Mouse (Mus musculus): ENCODE measurements around the gene Apopt1. TPM values are rescaled to one million over a fixed set of nuclear protein-coding genes. Genes with fewer than 3 reads are reported as not detected.

The Apopt1 gene
- polyA plus RNA-seq, 1 experiment from 2014 or later: 50.8 TPM

DNA sequence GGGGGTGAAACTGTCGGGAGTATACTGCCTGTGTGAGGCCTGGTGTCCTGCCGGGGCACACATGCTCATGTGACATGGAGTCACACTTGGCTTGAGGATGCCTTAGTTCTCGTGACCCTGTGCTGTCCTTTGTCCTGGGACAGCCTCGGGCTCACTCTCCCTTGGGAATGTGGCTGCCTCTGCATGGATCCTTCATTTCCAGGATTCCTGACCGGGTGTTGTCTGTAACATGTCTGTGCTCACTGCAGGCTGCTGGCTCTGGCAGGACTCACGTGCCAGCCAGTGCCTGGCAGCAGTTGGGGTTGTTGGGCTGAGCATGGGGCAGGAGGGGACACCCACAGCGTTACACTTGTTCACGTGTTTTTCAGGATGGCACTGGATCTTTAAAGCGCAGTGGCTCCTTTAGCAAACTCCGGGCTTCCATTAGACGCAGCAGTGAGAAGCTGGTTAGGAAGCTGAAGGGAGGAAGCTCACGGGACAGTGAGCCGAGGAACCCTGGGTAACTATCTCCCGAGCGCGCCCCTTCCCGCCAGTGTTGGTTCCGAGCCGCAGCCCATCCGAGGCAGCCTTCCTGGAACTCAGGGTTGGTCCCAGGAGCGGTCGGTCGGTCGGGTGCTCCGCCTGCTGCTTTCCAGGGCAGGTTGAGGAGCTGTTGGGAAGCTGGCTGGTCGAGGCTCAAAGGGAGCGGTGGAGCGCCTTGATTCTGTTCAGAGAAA is 82.3 kb downstream of the Apopt1 start:
- peaks cover 3% of the 10 kb centered on the region; the same call in 1 of the 2 replicates for H3K4me1 ChIP-seq (ENCODE audit: control insufficient read depth, insufficient read depth, low read length)
- H3K4me2 ChIP-seq (ENCODE audit: low read length): no peak overlapping the region
- no peak overlapping the region for H3K9ac ChIP-seq (ENCODE audit: low read length)
- ATAC-seq: no peak
- H3K9me3 ChIP-seq (replicated peaks; ENCODE audit: control insufficient read depth, low read length): no peaks in the 10 kb centered on the region
- no peak overlapping the region for H3K4me3 ChIP-seq (ENCODE audit: low read depth, low read length)
- 89% methylated on average over 28 of the region's 28 CpGs for WGBS
- H3K27me3 ChIP-seq (replicated peaks; ENCODE audit: control insufficient read depth, insufficient read depth, low read length): no peaks in the 10 kb centered on the region
- peaks cover 90% of the 10 kb centered on the region for H3K36me3 ChIP-seq (ENCODE audit: control insufficient read depth, insufficient read depth, low read length)
- DNase-seq (ENCODE audit: low spot score): no peak
- H3K27ac ChIP-seq (ENCODE audit: low read depth, low read length): no peak overlapping the region

DNA sequence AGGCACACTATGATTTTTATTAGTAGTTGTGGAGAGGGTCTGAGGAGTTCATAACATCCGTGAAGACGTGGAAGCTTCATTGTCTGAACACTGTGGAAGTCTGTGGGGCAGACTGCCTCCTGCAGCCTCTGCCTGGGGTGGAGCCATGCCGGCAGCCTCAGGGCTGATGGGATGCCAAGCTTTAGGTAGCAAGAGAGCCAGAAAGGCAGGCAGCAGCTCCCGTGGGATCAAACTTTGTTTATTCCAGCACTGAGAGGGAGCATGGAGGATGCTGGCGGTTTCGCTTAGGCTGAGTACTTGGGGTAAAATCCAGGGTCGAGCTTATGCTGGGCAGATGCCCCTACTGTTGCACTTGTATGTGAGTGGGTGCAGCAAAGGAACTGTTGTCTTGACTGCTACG is 84.2 kb downstream of the Apopt1 start:
- DNase-seq (ENCODE audit: low spot score) (no peak), ATAC-seq (no peak)
- no peak overlapping the region for H3K4me3 ChIP-seq (ENCODE audit: low read depth, low read length)
- H3K27ac ChIP-seq (ENCODE audit: low read depth, low read length): no peak overlapping the region
- H3K36me3 ChIP-seq (ENCODE audit: control insufficient read depth, insufficient read depth, low read length): peaks cover 87% of the 10 kb centered on the region
- H3K9ac ChIP-seq (ENCODE audit: low read length): no peak overlapping the region
- no peaks in the 10 kb centered on the region for H3K4me1 ChIP-seq (ENCODE audit: control insufficient read depth, insufficient read depth, low read length)
- no peaks in the 10 kb centered on the region for H3K27me3 ChIP-seq (replicated peaks; ENCODE audit: control insufficient read depth, insufficient read depth, low read length)
- no peak overlapping the region for H3K4me2 ChIP-seq (ENCODE audit: low read length)
- no peaks in the 10 kb centered on the region for H3K9me3 ChIP-seq (replicated peaks; ENCODE audit: control insufficient read depth, low read length)
- WGBS: 85% methylated on average over 8 of the region's 8 CpGs

DNA sequence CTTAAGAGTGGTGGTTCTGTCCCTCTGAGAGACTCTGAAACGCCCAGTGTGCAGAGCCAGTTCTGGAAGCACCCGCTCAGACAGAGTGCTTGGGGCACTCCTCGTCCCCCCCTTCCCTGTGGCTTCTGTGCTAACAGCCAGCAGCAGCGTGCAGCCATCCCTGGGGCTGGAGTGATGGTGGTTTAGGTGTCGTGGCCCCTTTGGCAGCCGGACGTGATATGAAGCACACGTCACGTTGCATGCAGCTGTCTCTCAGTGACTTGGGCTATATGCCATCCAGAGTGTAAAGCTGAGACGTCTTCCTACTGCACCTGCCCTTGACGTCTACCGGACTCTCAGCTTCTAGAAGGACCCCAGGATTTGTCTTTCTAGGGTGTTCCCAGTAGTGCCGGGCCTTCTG is 85.4 kb downstream of the Apopt1 start:
- ATAC-seq (no peak), DNase-seq (ENCODE audit: low spot score) (no peak)
- H3K4me3 ChIP-seq (ENCODE audit: low read depth, low read length): no peak overlapping the region
- no peaks in the 10 kb centered on the region for H3K4me1 ChIP-seq (ENCODE audit: control insufficient read depth, insufficient read depth, low read length)
- H3K9me3 ChIP-seq (replicated peaks; ENCODE audit: control insufficient read depth, low read length): no peaks in the 10 kb centered on the region
- no peak overlapping the region for H3K9ac ChIP-seq (ENCODE audit: low read length)
- H3K4me2 ChIP-seq (ENCODE audit: low read length): no peak overlapping the region
- H3K27me3 ChIP-seq (replicated peaks; ENCODE audit: control insufficient read depth, insufficient read depth, low read length): no peaks in the 10 kb centered on the region
- no peak overlapping the region for H3K27ac ChIP-seq (ENCODE audit: low read depth, low read length)
- 94% methylated on average over 13 of the region's 13 CpGs for whole genome bisulfite sequencing
- H3K36me3 ChIP-seq (ENCODE audit: control insufficient read depth, insufficient read depth, low read length): peaks cover 87% of the 10 kb centered on the region

DNA sequence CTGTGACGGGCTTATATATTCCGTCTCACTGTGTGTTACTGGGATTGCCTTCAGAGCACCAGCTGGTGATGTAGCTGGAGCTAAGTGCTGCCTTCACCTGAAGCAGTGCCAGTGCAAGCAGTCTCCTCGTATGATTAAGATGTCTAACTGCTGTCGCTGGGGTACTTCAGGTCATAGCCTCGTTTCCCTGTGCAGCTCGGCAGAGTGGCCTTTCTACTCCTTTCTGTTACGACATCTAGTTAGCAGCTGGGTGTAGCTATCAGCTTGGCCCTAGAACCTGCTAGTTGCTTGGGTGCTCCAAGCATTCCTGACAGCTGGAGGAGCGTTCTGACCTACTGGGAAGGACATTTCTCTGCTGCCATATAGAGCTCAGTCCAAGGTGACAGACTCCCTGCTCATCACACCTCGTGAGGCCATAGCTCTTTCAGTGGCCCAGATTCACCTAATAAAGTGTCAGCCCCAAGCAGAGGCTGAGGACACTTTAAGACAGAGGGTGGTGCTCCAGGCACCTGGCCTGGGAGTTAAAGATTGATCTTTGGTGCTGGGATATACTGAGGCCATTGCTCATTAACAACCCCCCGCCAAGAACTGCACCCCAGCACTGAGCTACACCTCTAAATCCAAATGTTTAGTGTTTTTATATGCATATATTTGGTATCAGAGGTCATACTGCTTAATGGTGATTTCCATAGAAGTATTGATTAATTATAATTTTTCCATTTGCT is 87.6 kb downstream of the Apopt1 start:
- no peak overlapping the region for H3K4me3 ChIP-seq (ENCODE audit: low read depth, low read length)
- no peak overlapping the region for H3K4me2 ChIP-seq (ENCODE audit: low read length)
- H3K36me3 ChIP-seq (ENCODE audit: control insufficient read depth, insufficient read depth, low read length): peaks cover 85% of the 10 kb centered on the region
- no peak overlapping the region for H3K9ac ChIP-seq (ENCODE audit: low read length)
- WGBS: 89% methylated on average over 10 of the region's 10 CpGs
- no peak overlapping the region for H3K27ac ChIP-seq (ENCODE audit: low read depth, low read length)
- no peaks in the 10 kb centered on the region for H3K27me3 ChIP-seq (replicated peaks; ENCODE audit: control insufficient read depth, insufficient read depth, low read length)
- DNase-seq (ENCODE audit: low spot score) (no peak), ATAC-seq (no peak)
- H3K9me3 ChIP-seq (replicated peaks; ENCODE audit: control insufficient read depth, low read length): no peaks in the 10 kb centered on the region
- no peaks in the 10 kb centered on the region for H3K4me1 ChIP-seq (ENCODE audit: control insufficient read depth, insufficient read depth, low read length)

DNA sequence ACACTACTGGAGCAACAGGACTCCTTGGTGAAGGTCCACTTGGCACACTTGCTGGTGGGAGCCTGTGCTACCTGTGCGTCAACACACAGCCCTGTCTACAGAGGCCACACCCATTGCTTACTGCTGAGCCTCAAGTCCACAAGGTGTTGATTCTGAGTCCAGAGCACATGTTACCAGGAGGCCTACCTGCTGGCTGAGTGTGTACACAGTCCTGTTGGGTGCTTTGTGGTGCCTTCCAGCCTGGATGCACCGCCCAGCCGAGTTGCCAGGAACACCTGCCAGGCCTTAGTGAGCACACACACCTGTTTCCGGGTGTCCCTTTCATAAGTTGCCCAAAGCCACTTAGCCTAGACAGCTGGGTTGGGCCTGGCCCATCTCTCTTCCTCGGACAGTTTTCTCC is 90.5 kb downstream of the Apopt1 start:
- DNase-seq (ENCODE audit: low spot score) (no peak), ATAC-seq (no peak)
- Histone ChIP-seq H3K4me2 (ENCODE audit: low read length) (no peak overlapping the region), H3K27me3 (replicated peaks; ENCODE audit: control insufficient read depth, insufficient read depth, low read length) (no peaks in the 10 kb centered on the region), H3K9ac (ENCODE audit: low read length) (no peak overlapping the region), H3K36me3 (ENCODE audit: control insufficient read depth, insufficient read depth, low read length) (peaks cover 87% of the 10 kb centered on the region), H3K27ac (ENCODE audit: low read depth, low read length) (no peak overlapping the region), H3K4me3 (ENCODE audit: low read depth, low read length) (no peak overlapping the region), H3K9me3 (replicated peaks; ENCODE audit: control insufficient read depth, low read length) (no peaks in the 10 kb centered on the region), H3K4me1 (ENCODE audit: control insufficient read depth, insufficient read depth, low read length) (no peaks in the 10 kb centered on the region)
- WGBS: 87% methylated on average over 5 of the region's 5 CpGs

Other genes starting within 250 kb of the Apopt1 start
- gene Gm266, start 227.4 kb upstream of the Apopt1 start, polyA plus RNA-seq (2014; fragmentation: Nextera tagmentation; extraction: Ambion mirVana): 0.84 and 0.99 TPM in 2 replicates
- gene Eif5, start 175.2 kb upstream of the Apopt1 start, polyA plus RNA-seq (2014; fragmentation: Nextera tagmentation; extraction: Ambion mirVana): 452 and 491 TPM in 2 replicates
- gene Mark3, start 138.7 kb upstream of the Apopt1 start, polyA plus RNA-seq (2014; fragmentation: Nextera tagmentation; extraction: Ambion mirVana): 56.3 and 58.4 TPM in 2 replicates
- 1,532 and 1,552 TPM in 2 replicates for gene Ckb, start 40.9 kb upstream of the Apopt1 start, polyA plus RNA-seq (2014; fragmentation: Nextera tagmentation; extraction: Ambion mirVana)
- 5.8 and 7.8 TPM in 2 replicates for gene Trmt61a, start 35.2 kb upstream of the Apopt1 start, polyA plus RNA-seq (2014; fragmentation: Nextera tagmentation; extraction: Ambion mirVana)
- gene Bag5, start within 50 bp of the Apopt1 start, polyA plus RNA-seq (2014; fragmentation: Nextera tagmentation; extraction: Ambion mirVana): 60.4 and 65.8 TPM in 2 replicates
- 391 and 464 TPM in 2 replicates for gene Klc1, start 45.6 kb downstream of the Apopt1 start, polyA plus RNA-seq (2014; fragmentation: Nextera tagmentation; extraction: Ambion mirVana)
- gene Xrcc3, start 100.6 kb downstream of the Apopt1 start, polyA plus RNA-seq (2014; fragmentation: Nextera tagmentation; extraction: Ambion mirVana): 3.0 and 3.7 TPM in 2 replicates
- 43.0 and 45.0 TPM in 2 replicates for gene Zfyve21, start 100.9 kb downstream of the Apopt1 start, polyA plus RNA-seq (2014; fragmentation: Nextera tagmentation; extraction: Ambion mirVana)
- gene Ppp1r13b, start 194.8 kb downstream of the Apopt1 start, polyA plus RNA-seq (2014; fragmentation: Nextera tagmentation; extraction: Ambion mirVana): 12.5 and 20.1 TPM in 2 replicates

Measured in forebrain, embryonic 14.5 days (tissue).